Mouse (Mus musculus) forebrain, embryonic 13.5 days (tissue): Measurements from ENCODE around the gene Lipe. TPM values are rescaled to one million over a fixed set of nuclear protein-coding genes. Genes with fewer than 3 reads are reported as not detected.

Source experiments
- ATAC-seq: fragments of 200-750 bp; cut with Nextera tagmentation; 2 replicates; pipeline ENCODE4 v1.8.0; 2017
- H3K27ac ChIP-seq: fragments of 300-500 bp; sonication (generic); 2 replicates; pipeline ENCODE4 v1.5.1; 2015; ENCODE audit warnings: inconsistent platforms, mild to moderate bottlenecking, moderate library complexity
- H3K27me3 ChIP-seq: fragments of 300-500 bp; sonication (generic); 2 replicates; pipeline ENCODE4 v1.6.1; 2015; ENCODE audit warnings: mild to moderate bottlenecking, inconsistent platforms
- H3K36me3 ChIP-seq: fragments of 300-500 bp; sonication (generic); 2 replicates; pipeline ENCODE4 v1.6.1; 2015; ENCODE audit warnings: mild to moderate bottlenecking, inconsistent platforms; ENCODE audit not compliant: poor library complexity, severe bottlenecking
- H3K4me1 ChIP-seq: fragments of 300-500 bp; sonication (generic); 2 replicates; pipeline ENCODE4 v1.6.1; 2015; ENCODE audit warnings: inconsistent platforms
- H3K4me2 ChIP-seq: fragments of 300-500 bp; sonication (generic); 2 replicates; pipeline ENCODE4 v1.6.1; 2015; ENCODE audit warnings: inconsistent platforms, mild to moderate bottlenecking, moderate library complexity
- H3K4me3 ChIP-seq: fragments of 300-500 bp; sonication (generic); 2 replicates; pipeline ENCODE4 v1.5.1; 2015; ENCODE audit warnings: mild to moderate bottlenecking, inconsistent platforms
- H3K9ac ChIP-seq: fragments of 300-500 bp; sonication (generic); 2 replicates; pipeline ENCODE4 v1.6.1; 2015; ENCODE audit warnings: mild to moderate bottlenecking, inconsistent platforms
- H3K9me3 ChIP-seq: fragments of 300-500 bp; sonication (generic); replicated peaks from 2 replicates; pipeline ENCODE4 v1.6.1; 2016; ENCODE audit warnings: inconsistent platforms
- WGBS: fragments of 180-500 bp; shearing (Covaris S2); methylation state at CpG from one replicate; pipeline ENCODE4 v1.1.7; 2015; 5-methylcytosine and 5-hydroxymethylcytosine counted together
- polyA plus RNA-seq: library from polyadenylated mRNA; unstranded; fragments of >200 nt; fragmentation: Nextera tagmentation; extraction: Ambion mirVana; gene quantifications from 2 replicates; pipeline ENCODE4 v1.2.1, GENCODE M21; 2015

Gene Lipe
- polyA plus RNA-seq, 1 experiment from 2014 or later, result 10.6 TPM

DNA sequence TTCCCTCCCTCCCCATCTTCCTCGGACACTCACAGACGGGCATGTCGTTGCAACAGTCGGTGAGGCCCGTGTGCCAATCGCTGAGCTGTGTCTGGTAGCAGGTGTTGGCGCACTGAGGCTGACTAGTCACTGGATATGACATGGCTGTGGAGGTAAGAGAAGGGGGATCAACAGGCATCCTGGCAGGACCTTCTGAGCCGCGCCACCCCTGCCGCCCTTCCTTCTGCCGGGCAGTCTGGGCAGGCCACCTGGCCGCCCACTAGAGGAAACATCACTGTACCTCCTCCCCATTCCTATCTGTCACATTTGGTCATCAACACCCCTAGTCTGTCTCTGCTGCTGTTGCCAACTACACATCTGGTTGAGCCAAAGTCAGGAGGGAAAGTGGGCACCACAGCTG lies 30.2 kb downstream of the Lipe start:
- Histone ChIP-seq H3K9me3 (no peaks in the 10 kb centered on the region), H3K27me3 (peaks cover 42% of the 10 kb centered on the region), H3K36me3 (peaks cover 15% of the 10 kb centered on the region), H3K27ac (no peak overlapping the region), H3K9ac (no peak overlapping the region), H3K4me2 (no peak overlapping the region), H3K4me3 (no peak overlapping the region), H3K4me1 (peaks cover 20% of the 10 kb centered on the region)
- ATAC-seq, result no peak
- 25% methylated on average over 12 of the region's 12 CpGs for WGBS

DNA sequence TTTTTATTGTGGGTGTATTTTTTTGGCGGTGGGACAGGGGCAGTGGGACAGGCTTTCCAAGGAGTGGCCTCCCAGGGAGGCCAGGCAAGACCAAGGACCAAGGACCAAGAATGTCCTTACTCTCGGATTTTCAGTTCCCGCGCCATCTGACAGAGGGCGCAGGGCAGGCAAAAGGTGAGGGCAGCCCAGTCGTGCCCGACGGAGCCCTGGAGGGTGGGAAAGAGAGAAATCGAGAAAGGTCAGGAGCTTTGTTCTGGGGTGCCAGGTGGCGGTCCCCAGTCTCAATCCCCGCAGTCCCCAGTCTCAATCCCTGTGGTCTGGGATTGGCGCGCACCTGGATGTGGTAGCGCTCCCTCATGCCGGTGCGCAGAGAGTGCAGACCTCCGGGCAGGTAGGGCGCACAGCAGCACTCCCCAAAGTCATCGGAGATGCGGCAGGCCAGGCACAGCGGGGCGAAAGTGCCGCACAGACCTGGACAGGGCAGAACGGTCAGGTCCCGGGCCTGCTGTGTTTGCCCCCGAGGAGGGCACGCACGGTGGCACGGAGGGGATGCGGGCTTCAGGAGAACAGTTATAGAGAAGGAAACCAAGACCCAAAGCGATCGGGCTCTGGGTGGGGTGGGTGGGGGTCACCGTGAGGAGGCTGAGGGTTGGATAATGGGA lies 30.7 kb downstream of the Lipe start:
- Histone ChIP-seq H3K9me3 (no peaks in the 10 kb centered on the region), H3K27ac (no peak overlapping the region), H3K4me2 (peak overlapping the region; percentile 12; the same call in 1 of the 2 replicates), H3K4me1 (peaks cover 20% of the 10 kb centered on the region), H3K9ac (no peak overlapping the region), H3K36me3 (peaks cover 21% of the 10 kb centered on the region), H3K27me3 (peaks cover 42% of the 10 kb centered on the region), H3K4me3 (no peak overlapping the region)
- no peak for ATAC-seq
- WGBS, result 2% methylated on average over 33 of the region's 33 CpGs

DNA sequence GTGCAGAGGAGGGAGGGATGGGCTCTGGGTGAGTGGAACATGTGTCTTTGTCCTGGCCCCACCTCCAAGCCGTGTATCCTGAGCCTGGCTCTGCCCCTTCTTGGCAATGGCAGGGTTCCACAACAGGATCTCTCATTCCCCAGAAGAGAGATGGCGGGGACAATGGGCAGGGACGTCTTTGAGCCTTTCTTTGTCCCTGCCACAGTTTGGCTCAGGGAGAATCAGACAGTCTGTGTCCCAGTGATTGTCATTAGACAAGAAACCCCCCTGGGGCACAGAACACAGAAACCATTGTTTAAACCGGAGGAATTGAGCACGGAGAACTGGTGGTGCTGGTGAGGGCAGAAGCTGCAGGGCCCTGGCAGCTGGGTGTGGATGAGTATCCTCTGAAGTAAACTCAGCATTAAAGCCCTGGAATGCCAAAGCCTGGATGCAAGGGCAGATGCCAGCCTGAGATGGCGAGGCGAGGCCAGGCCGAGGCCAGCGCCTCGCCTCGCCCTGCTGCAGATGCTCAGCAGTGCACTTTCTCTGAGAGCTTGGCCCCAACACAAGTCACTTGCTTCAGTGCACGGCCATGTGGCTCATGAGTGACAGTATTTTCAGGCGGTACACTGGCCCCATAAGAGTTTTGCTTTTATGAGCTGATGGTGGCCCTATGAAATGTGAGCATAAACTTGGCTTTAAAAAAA lies 32.4 kb downstream of the Lipe start:
- ATAC-seq, result no peak
- Histone ChIP-seq H3K4me3 (no peak overlapping the region), H3K27ac (peak overlapping the region; percentile 54), H3K9ac (peak overlapping the region; percentile 26), H3K9me3 (no peaks in the 10 kb centered on the region), H3K4me2 (no peak overlapping the region; the same call in 1 of the 2 replicates), H3K4me1 (peaks cover 20% of the 10 kb centered on the region), H3K36me3 (peaks cover 38% of the 10 kb centered on the region), H3K27me3 (peaks cover 42% of the 10 kb centered on the region)
- WGBS, result 13% methylated on average over 13 of the region's 13 CpGs

DNA sequence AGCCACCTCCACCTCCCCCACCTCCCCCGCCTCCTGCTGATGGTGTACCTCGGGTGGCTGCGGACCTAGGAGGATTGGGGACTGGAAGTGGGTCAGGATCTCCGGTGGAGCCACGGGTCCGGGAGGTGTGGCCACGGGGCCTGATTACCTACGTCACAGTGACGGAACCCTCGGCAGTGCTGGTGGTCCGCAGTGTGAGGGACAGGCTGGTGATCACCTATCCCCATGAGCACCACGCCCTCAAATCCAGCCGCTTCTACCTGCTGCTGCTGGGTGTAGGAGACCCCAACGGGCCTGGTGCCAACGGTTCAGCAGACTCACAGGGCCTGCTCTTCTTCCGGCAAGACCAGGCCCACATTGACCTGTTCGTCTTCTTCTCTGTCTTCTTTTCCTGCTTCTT lies 34.9 kb downstream of the Lipe start:
- H3K27ac ChIP-seq, result no peak overlapping the region
- peaks cover 62% of the 10 kb centered on the region for H3K36me3 ChIP-seq
- 96% methylated on average over 17 of the region's 17 CpGs for WGBS
- no peak overlapping the region for H3K9ac ChIP-seq
- H3K4me1 ChIP-seq, result peaks cover 27% of the 10 kb centered on the region
- H3K4me3 ChIP-seq, result no peak overlapping the region
- no peaks in the 10 kb centered on the region for H3K9me3 ChIP-seq
- no peak for ATAC-seq
- no peak overlapping the region for H3K4me2 ChIP-seq
- peaks cover 26% of the 10 kb centered on the region for H3K27me3 ChIP-seq

DNA sequence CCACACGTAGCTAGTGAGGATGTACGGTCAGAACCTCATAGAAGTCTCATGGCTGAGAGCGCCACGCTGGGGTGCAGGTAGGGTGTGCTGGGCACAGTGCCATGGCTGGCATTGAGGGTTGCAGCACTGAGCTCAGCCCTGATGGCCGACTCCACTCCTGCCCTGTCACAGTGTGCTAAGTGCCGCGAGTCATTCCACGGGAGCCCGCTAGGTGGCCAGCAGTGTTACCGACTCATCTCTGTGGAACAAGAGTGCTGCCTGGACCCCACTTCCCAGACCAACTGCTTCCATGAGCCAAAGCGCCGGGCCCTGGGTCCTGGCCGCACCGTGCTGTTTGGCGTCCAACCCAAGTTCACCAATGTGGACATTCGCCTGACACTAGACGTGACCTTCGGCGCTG lies 35.4 kb downstream of the Lipe start:
- Histone ChIP-seq H3K9me3 (no peaks in the 10 kb centered on the region), H3K27me3 (peaks cover 21% of the 10 kb centered on the region), H3K4me2 (no peak overlapping the region), H3K27ac (no peak overlapping the region), H3K4me1 (peaks cover 30% of the 10 kb centered on the region), H3K4me3 (no peak overlapping the region), H3K9ac (no peak overlapping the region), H3K36me3 (peaks cover 67% of the 10 kb centered on the region)
- WGBS, result 89% methylated on average over 19 of the region's 19 CpGs
- no peak for ATAC-seq

DNA sequence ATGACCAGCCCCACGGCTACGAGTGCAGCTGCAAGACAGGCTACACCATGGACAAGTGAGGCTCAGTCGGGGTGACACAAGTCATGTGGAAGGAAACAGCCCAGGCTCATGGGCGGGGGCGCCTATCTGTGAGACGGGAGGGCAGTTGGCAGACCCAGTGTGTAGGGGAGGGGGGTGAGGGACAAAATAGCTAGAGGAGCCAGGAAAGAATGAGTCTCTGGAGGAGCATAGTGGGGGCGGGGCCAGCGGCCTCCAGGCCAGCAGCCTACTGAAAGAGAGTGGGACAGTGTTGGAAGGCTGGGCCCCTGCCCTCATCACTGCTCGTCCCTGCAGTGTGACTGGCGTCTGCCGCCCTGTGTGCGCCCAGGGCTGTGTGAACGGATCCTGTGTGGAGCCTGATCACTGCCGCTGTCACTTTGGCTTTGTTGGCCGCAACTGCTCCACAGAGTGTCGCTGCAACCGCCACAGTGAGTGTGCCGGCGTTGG lies 39.7 kb downstream of the Lipe start:
- 0 out of 2 replicates have a peak overlapping the region, but pooled peaks have one; percentile 10 for H3K27ac ChIP-seq
- WGBS, result 66% methylated on average over 19 of the region's 19 CpGs
- no peak overlapping the region for H3K4me2 ChIP-seq
- H3K27me3 ChIP-seq, result no peaks in the 10 kb centered on the region
- 0 out of 2 replicates have a peak, but pooled peaks cover 10% of the 10 kb centered on the region for H3K4me1 ChIP-seq
- no peak overlapping the region for H3K4me3 ChIP-seq
- H3K9me3 ChIP-seq, result no peaks in the 10 kb centered on the region
- H3K9ac ChIP-seq, result no peak overlapping the region
- peaks cover 97% of the 10 kb centered on the region for H3K36me3 ChIP-seq
- ATAC-seq, result peak; percentile 64; the same call in 1 of the 2 replicates

DNA sequence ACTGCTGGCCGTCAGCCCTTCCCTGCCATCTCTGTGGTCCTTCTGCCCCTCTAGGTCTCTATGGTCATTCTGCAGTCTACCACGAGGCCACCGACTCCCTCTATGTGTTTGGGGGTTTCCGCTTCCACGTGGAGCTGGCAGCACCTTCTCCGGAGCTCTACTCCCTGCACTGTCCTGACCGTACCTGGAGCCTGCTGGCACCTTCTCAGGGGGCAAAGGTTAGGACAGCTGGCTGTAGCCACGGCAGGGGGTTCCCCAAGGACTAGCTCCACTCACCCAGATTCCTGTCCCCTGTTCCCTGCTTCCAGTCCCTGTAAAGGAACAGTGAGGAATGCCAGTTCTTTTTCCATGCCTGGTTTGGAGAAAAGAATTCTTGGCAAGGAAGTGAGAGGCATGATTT lies 49.6 kb downstream of the Lipe start:
- H3K36me3 ChIP-seq, result peaks cover 90% of the 10 kb centered on the region
- ATAC-seq, result no peak

DNA sequence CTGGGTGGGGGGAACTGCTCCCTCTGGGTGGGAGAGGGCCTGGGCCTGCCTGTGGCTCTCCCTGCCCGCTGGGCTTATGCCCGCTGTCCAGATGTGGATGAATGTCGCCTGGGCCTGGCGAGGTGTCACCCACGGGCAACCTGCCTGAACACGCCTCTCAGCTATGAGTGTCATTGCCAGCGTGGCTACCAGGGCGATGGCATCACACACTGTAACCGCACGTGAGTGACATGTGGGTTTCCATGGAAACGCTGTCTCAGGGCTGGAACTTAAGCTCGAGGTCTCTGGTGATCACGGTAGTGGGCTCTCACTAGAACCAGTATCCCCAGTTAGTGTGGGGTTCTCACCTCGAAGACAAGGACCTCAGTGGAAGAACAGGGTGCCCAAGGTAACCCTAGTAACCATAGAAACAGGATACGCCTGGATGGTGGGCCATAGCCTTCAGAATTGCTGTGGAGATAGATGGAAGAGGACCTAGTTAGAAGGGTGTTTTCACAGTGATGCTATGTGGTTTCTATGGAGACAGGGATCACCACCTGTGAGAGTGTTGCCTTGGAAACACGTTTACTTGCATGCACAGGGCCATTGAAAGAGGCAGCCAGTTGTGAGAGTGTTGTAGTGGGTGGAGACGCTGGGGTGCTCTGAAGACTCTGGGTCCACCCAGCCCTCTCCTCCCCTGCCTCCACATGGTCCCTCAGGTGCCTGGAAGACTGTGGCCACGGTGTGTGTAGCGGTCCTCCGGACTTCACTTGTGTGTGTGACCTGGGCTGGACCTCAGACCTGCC lies 57.3 kb downstream of the Lipe start:
- peak; percentile 69 for ATAC-seq
- peaks cover 79% of the 10 kb centered on the region for H3K36me3 ChIP-seq

More for the DNA sequence above, 49.6 kb downstream of the Lipe start:
- WGBS, result 83% methylated on average over 8 of the region's 8 CpGs
- Histone ChIP-seq H3K27me3 (no peaks in the 10 kb centered on the region), H3K4me3 (no peak overlapping the region), H3K9me3 (0 out of 2 replicates have a peak, but pooled peaks cover 4% of the 10 kb centered on the region), H3K9ac (no peak overlapping the region), H3K4me1 (no peaks in the 10 kb centered on the region), H3K27ac (no peak overlapping the region), H3K4me2 (no peak overlapping the region)

DNA sequence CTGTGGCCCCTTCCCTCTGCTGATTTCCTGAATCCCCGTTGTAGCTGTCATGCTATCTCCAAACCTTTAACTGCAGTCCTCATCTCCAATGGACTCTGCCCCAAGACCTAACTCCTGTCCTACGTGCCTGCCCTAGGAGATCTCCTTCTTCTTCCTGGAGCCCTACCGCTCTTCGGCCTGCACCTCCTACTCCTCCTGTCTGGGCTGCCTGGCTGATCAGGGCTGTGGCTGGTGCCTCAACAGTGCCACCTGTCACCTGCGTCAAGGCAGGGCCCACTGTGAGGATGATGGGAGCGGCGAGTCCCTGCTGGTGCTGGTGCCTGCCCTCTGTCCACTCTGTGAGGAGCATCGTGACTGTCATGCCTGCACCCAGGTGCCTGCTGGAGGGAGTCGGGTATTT lies 59.2 kb downstream of the Lipe start:
- no peak overlapping the region for H3K9ac ChIP-seq
- H3K4me3 ChIP-seq, result no peak overlapping the region
- H3K36me3 ChIP-seq, result peaks cover 82% of the 10 kb centered on the region
- 92% methylated on average over 9 of the region's 9 CpGs for WGBS
- no peaks in the 10 kb centered on the region for H3K27me3 ChIP-seq
- H3K27ac ChIP-seq, result no peak overlapping the region
- 0 out of 2 replicates have a peak, but pooled peaks cover 9% of the 10 kb centered on the region for H3K4me1 ChIP-seq
- no peaks in the 10 kb centered on the region for H3K9me3 ChIP-seq
- ATAC-seq, result no peak
- H3K4me2 ChIP-seq, result no peak overlapping the region

More for the DNA sequence above, 57.3 kb downstream of the Lipe start:
- no peak overlapping the region for H3K9ac ChIP-seq
- 71% methylated on average over 20 of the region's 20 CpGs for WGBS
- no peaks in the 10 kb centered on the region for H3K9me3 ChIP-seq
- H3K4me3 ChIP-seq, result no peak overlapping the region
- peak overlapping the region; percentile 32; the same call in 1 of the 2 replicates for H3K27ac ChIP-seq
- H3K4me2 ChIP-seq, result no peak overlapping the region
- H3K4me1 ChIP-seq, result 0 out of 2 replicates have a peak, but pooled peaks cover 9% of the 10 kb centered on the region
- no peaks in the 10 kb centered on the region for H3K27me3 ChIP-seq

DNA sequence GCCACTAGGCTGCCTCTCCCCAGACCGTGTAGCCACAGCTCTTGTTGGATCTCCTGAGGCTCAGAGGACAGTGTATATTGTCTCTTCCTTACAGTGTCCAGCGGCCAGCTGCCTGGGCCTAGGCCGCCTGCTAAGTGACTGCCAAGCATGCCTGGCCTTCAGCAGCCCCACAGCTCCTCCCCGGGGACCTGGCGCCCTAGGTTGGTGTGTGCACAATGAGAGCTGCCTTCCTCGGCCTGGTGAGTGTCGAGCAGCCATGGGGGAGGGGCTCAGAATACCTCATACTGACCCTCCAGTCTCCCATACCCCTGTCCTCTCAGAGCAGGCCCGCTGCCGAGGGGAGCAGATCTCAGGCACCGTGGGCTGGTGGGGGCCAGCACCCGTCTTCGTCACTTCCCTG lies 64.0 kb downstream of the Lipe start:
- H3K4me3 ChIP-seq, result no peak overlapping the region
- ATAC-seq, result no peak
- H3K27me3 ChIP-seq, result no peaks in the 10 kb centered on the region
- H3K9ac ChIP-seq, result no peak overlapping the region
- WGBS, result 86% methylated on average over 12 of the region's 12 CpGs
- no peak overlapping the region for H3K4me2 ChIP-seq
- H3K4me1 ChIP-seq, result no peaks in the 10 kb centered on the region
- H3K9me3 ChIP-seq, result no peaks in the 10 kb centered on the region
- no peak overlapping the region for H3K27ac ChIP-seq
- peaks cover 72% of the 10 kb centered on the region for H3K36me3 ChIP-seq

DNA sequence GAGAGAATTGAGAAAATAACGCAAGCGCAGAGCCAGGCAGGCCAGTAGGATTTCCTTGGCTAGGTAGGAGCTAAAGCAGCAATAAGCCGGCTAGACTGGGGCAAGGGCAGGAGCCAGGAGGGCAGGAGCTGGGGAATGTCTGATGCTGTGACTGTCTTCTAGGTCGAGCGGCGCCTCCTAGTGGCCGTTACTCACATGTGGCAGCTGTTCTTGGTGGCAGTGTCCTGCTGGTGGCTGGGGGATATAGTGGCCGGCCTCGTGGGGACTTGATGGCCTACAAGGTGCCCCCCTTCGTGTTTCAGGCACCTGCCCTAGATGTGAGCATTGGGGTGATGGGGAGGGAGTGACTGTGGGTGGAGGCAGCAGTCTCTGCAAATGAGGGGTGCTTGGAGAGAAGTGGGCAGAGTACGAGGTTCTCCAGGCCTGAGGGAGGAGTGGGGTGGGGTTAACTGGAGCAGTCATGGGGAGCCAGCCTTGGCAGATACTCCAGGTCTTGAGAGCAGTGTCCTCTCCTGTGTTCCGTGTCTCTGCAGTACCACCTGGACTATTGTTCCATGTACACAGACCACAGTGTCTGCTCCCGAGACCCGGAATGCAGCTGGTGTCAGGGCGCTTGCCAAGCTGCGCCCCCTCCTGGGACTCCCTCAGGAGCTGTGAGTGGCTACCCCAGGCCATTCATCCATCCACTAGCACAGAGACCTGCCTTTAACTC lies 64.8 kb downstream of the Lipe start:
- H3K4me1 ChIP-seq, result no peaks in the 10 kb centered on the region
- WGBS, result 39% methylated on average over 16 of the region's 16 CpGs
- ATAC-seq, result 0 out of 2 replicates have a peak, but pooled peaks have one; percentile 69
- H3K4me2 ChIP-seq, result no peak overlapping the region
- H3K27me3 ChIP-seq, result no peaks in the 10 kb centered on the region
- no peak overlapping the region for H3K4me3 ChIP-seq
- H3K36me3 ChIP-seq, result peaks cover 70% of the 10 kb centered on the region
- H3K9me3 ChIP-seq, result no peaks in the 10 kb centered on the region
- H3K27ac ChIP-seq, result no peak overlapping the region
- no peak overlapping the region for H3K9ac ChIP-seq
